Comparison of ENCODE assay signal across 8 mouse cellular contexts in genomic region chr16:97922779-97923126, GRCm38 (mm10). TPM values are rescaled to one million over a fixed set of nuclear protein-coding genes. Genes with fewer than 3 reads are reported as not detected.
DNase-seq lines count a peak whose midpoint lies in the region; ATAC-seq and TF ChIP-seq lines count a peak whose summit lies in the region.

No protein-coding gene starts in this region.

- peak overlapping the region; percentile 83 for H3K4me2 ChIP-seq in hindbrain, embryonic 14.5 days (replicated peaks)
- peak overlapping the region; percentile 91 for H3K4me2 ChIP-seq in midbrain, embryonic 12.5 days (replicated peaks)

- no peaks in the 10 kb centered on the region for H3K27me3 ChIP-seq in kidney, adult 2 months (replicated peaks; ENCODE audit: control insufficient read depth, insufficient read depth, low read length)
- no peaks in the 10 kb centered on the region for H3K27me3 ChIP-seq in hindbrain, embryonic 14.5 days (ENCODE audit: control insufficient read depth, insufficient read depth, low read length)
- no peaks in the 10 kb centered on the region; the same call in 1 of the 2 replicates for H3K27me3 ChIP-seq in midbrain, embryonic 12.5 days

- TF ChIP-seq POLR2A in kidney, adult 2 months (IDR thresholded peaks at IDR 0.05; ENCODE audit: low read depth, low read length), result no peak
- no peak for TF ChIP-seq POLR2A in bone marrow macrophage, adult 2 months (IDR thresholded peaks at IDR 0.05; ENCODE audit: borderline replicate concordance, low read depth, low read length)

- WGBS in kidney, adult 2 months, result 1% methylated on average over 9 of the region's 9 CpGs
- WGBS in hindbrain, embryonic 14.5 days, result under 1% methylated on average over 9 of the region's 9 CpGs
- 2% methylated on average over 9 of the region's 9 CpGs for WGBS in midbrain, embryonic 12.5 days

- H3K4me1 ChIP-seq in kidney, adult 2 months (ENCODE audit: control insufficient read depth, insufficient read depth, low read length), result peaks cover 9% of the 10 kb centered on the region; the same call in 1 of the 2 replicates
- H3K4me1 ChIP-seq in bone marrow macrophage, adult 2 months (ENCODE audit: control insufficient read depth, insufficient read depth, low read length), result no peaks in the 10 kb centered on the region
- peaks cover 10% of the 10 kb centered on the region for H3K4me1 ChIP-seq in hindbrain, embryonic 14.5 days (replicated peaks; ENCODE audit: control insufficient read depth, insufficient read depth, low read length)
- peaks cover 14% of the 10 kb centered on the region for H3K4me1 ChIP-seq in midbrain, embryonic 12.5 days

- no peaks in the 10 kb centered on the region for H3K36me3 ChIP-seq in kidney, adult 2 months (ENCODE audit: control insufficient read depth, insufficient read depth, low read length)
- H3K36me3 ChIP-seq in hindbrain, embryonic 14.5 days (replicated peaks; ENCODE audit: control insufficient read depth, insufficient read depth), result no peaks in the 10 kb centered on the region
- H3K36me3 ChIP-seq in midbrain, embryonic 12.5 days, result no peaks in the 10 kb centered on the region

- no peaks in the 10 kb centered on the region for H3K9me3 ChIP-seq in hindbrain, embryonic 14.5 days (ENCODE audit: control insufficient read depth, low read length)
- H3K9me3 ChIP-seq in midbrain, embryonic 12.5 days, result no peaks in the 10 kb centered on the region

- ATAC-seq in hindbrain, embryonic 14.5 days (ENCODE audit: low FRiP score), result no peak; the same call in 1 of the 2 replicates
- no peak; the same call in 1 of the 2 replicates for ATAC-seq in midbrain, embryonic 12.5 days (ENCODE audit: low FRiP score, low read depth)

- TF ChIP-seq CTCF in kidney, adult 2 months (conservative IDR thresholded peaks at IDR 0.05; ENCODE audit: insufficient read depth, insufficient read length, low read depth, low read length), result no peak
- TF ChIP-seq CTCF in bone marrow macrophage, adult 2 months (IDR thresholded peaks at IDR 0.05; ENCODE audit: low read depth, low read length), result no peak

- peak overlapping the region; percentile 83 for H3K4me3 ChIP-seq in kidney, adult 2 months (ENCODE audit: insufficient read depth, low read depth, low read length)
- H3K4me3 ChIP-seq in bone marrow macrophage, adult 2 months (ENCODE audit: insufficient read depth, low read length), result peak overlapping the region; percentile 95
- peak overlapping the region; percentile 66 for H3K4me3 ChIP-seq in hindbrain, embryonic 14.5 days (replicated peaks; ENCODE audit: low read length)
- H3K4me3 ChIP-seq in midbrain, embryonic 12.5 days, result peak overlapping the region; percentile 88

- H3K27ac ChIP-seq in kidney, adult 2 months (ENCODE audit: insufficient read depth, low read depth, low read length), result no peak overlapping the region
- H3K27ac ChIP-seq in bone marrow macrophage, adult 2 months (ENCODE audit: insufficient read depth, low read depth, low read length), result no peak overlapping the region
- no peak overlapping the region; the same call in 1 of the 2 replicates for H3K27ac ChIP-seq in hindbrain, embryonic 14.5 days
- H3K27ac ChIP-seq in midbrain, embryonic 12.5 days (replicated peaks), result peak overlapping the region; percentile 46; the same call in 1 of the 2 replicates

- no peak for DNase-seq in kidney, adult 2 months
- DNase-seq in kidney, adult 9 months, result no peak
- no peak for DNase-seq in hindbrain, embryonic 14.5 days (ENCODE audit: low spot score)
- DNase-seq in urinary bladder, postnatal 14 days (ENCODE audit: low spot score), result no peak
- no peak for DNase-seq in layer of hippocampus, postnatal 36 days
- DNase-seq in gastrocnemius, postnatal 25 days, result no peak

- peak overlapping the region; percentile 78 for H3K9ac ChIP-seq in hindbrain, embryonic 14.5 days
- peak overlapping the region; percentile 77 for H3K9ac ChIP-seq in midbrain, embryonic 12.5 days (replicated peaks)

RNA-seq across cellular contexts. Expression of gene C2cd2, which starts 39.6 kb away (rescaled TPM):
- 25.6 and 26.0 TPM in 2 replicates for polyA plus RNA-seq in kidney, adult 2 months (2012; rRNA removed)
- 12.3 and 13.4 TPM in 2 replicates for polyA plus RNA-seq in bone marrow macrophage, adult 2 months (2012; ENCODE audit: insufficient read depth, insufficient read length, missing spikeins)
- polyA plus RNA-seq in hindbrain, embryonic 14.5 days (2014; fragmentation: Nextera tagmentation; extraction: Ambion mirVana), result 19.6 and 21.0 TPM in 2 replicates
- polyA plus RNA-seq in midbrain, embryonic 12.5 days (2016; fragmentation: Nextera tagmentation; extraction: Ambion mirVana), result 15.6 and 15.9 TPM in 2 replicates
- 10 to 100 TPM; 16.3 to 17.1 TPM for total RNA-seq in layer of hippocampus, postnatal 36 days (2021)
- total RNA-seq in gastrocnemius, postnatal 25 days (2021), result 100 to 1,000 TPM; 171 to 179 TPM

RNA-seq across cellular contexts. Expression of gene Zbtb21, which starts 39.7 kb away (rescaled TPM):
- 11.8 and 11.9 TPM in 2 replicates for polyA plus RNA-seq in kidney, adult 2 months (2012; rRNA removed)
- 13.8 and 16.2 TPM in 2 replicates for polyA plus RNA-seq in bone marrow macrophage, adult 2 months (2012; ENCODE audit: insufficient read depth, insufficient read length, missing spikeins)
- 13.8 and 14.2 TPM in 2 replicates for polyA plus RNA-seq in hindbrain, embryonic 14.5 days (2014; fragmentation: Nextera tagmentation; extraction: Ambion mirVana)
- polyA plus RNA-seq in midbrain, embryonic 12.5 days (2016; fragmentation: Nextera tagmentation; extraction: Ambion mirVana), result 14.7 and 15.9 TPM in 2 replicates
- 10 to 100 TPM; 26.4 to 27.0 TPM for total RNA-seq in layer of hippocampus, postnatal 36 days (2021)
- 1 to 10 TPM; 5.1 to 6.9 TPM for total RNA-seq in gastrocnemius, postnatal 25 days (2021)
